Mouse (Mus musculus) gastrocnemius, postnatal 10 days (tissue): Measurements from ENCODE around the gene Heyl. TPM values are rescaled to one million over a fixed set of nuclear protein-coding genes. Genes with fewer than 3 reads are reported as not detected.
A peak's percentile ranks its signal among the peaks of the same experiment; 100 is the strongest.
"Not testable (repeated sequence)": the region's sequence is repeated elsewhere in the genome, so short reads cannot be mapped to it uniquely, and the experiment has no call there.

Experiments
- DNase-seq: peaks from one replicate; pipeline ENCODE4 v3.0.0; 2021; ENCODE audit warnings: mixed read lengths
- total RNA-seq, 2 experiments: library from RNA; stranded (reverse); gene quantifications; 2 replicates each; pipeline ENCODE4 v1.2.3; 2021

Gene Heyl
- total RNA-seq, 2 experiments from 2014 or later: 21.2 to 27.4 TPM

- no peak for DNase-seq
These were observed 515 bp upstream of the Heyl start for GRCm38 (mm10) chr4:123232841-123233240.

GRCm38 (mm10) chr4:123235835-123236430, 2.6 kb downstream of the Heyl start:
- no peak for DNase-seq

GRCm38 (mm10) chr4:123236431-123237031, 3.2 kb downstream of the Heyl start:
- DNase-seq: no peak

- no peak for DNase-seq
These were observed 4.3 kb downstream of the Heyl start for GRCm38 (mm10) chr4:123237386-123238266.

- DNase-seq: peak; percentile 85
These were observed 6.2 kb downstream of the Heyl start for GRCm38 (mm10) chr4:123239361-123240203.

GRCm38 (mm10) chr4:123246221-123246620, 12.9 kb downstream of the Heyl start:
- DNase-seq: no peak

GRCm38 (mm10) chr4:123246651-123247050, 13.3 kb downstream of the Heyl start:
- DNase-seq: no peak

- DNase-seq: no peak
These were observed 14.0 kb downstream of the Heyl start for GRCm38 (mm10) chr4:123247147-123247880.

- DNase-seq: peak; percentile 73
These were observed 15.7 kb downstream of the Heyl start for GRCm38 (mm10) chr4:123248971-123249567.

GRCm38 (mm10) chr4:123252214-123252613, 18.9 kb downstream of the Heyl start:
- DNase-seq: peak; percentile 46

- no peak for DNase-seq
These were observed 21.3 kb downstream of the Heyl start for GRCm38 (mm10) chr4:123254617-123255016.

GRCm38 (mm10) chr4:123260071-123260746, 26.9 kb downstream of the Heyl start:
- no peak for DNase-seq

GRCm38 (mm10) chr4:123261721-123262401, 28.5 kb downstream of the Heyl start, which contains the start of gene Pabpc4:
Pabpc4 (plus strand) TSS chr4:123262351.
- no peak for DNase-seq

GRCm38 (mm10) chr4:123271063-123271462, 37.7 kb downstream of the Heyl start:
- DNase-seq: no peak

GRCm38 (mm10) chr4:123280117-123280516, 46.8 kb downstream of the Heyl start:
- DNase-seq: no peak

- peak; percentile 90 for DNase-seq
These were observed 49.1 kb downstream of the Heyl start for GRCm38 (mm10) chr4:123282500-123282899.

GRCm38 (mm10) chr4:123282915-123283674, 49.7 kb downstream of the Heyl start:
- DNase-seq: peak; percentile 55

GRCm38 (mm10) chr4:123283675-123284064, 50.3 kb downstream of the Heyl start:
- DNase-seq: not testable (repeated sequence)
